Mouse (Mus musculus): ENCODE results near the gene Nras. TPM values are rescaled to one million over a fixed set of nuclear protein-coding genes. Genes with fewer than 3 reads are reported as not detected.

Gene Nras
- 10 to 100 TPM; 50.1 to 53.5 TPM for total RNA-seq (2021)
- long read RNA-seq, experiment 1, full-length matches to known transcripts = 30 of 35 reads
- long read RNA-seq, experiment 1, partial matches to known transcripts = 3 of 35 reads
- long read RNA-seq, experiment 1, other reads (novel, unspliced or antisense) = 2 of 35 reads
- long read RNA-seq, experiment 2, full-length matches to known transcripts = 34 of 40 reads
- long read RNA-seq, experiment 2, partial matches to known transcripts = 2 of 40 reads
- long read RNA-seq, experiment 2, other reads (novel, unspliced or antisense) = 4 of 40 reads

- H3K27ac ChIP-seq = peak within 1 kb of the TSS; percentile 91
- peak; percentile 96 for DNase-seq
- intact Hi-C loops (cut with DNase I) = loop anchor here (5.0 kb wide), 1 partner anchor 109 kb away; no protein-coding TSS in a partner anchor
- TF ChIP-seq CTCF (IDR thresholded peaks at IDR 0.05) = no peak
- peak within 1 kb of the TSS; percentile 80 for H3K4me3 ChIP-seq
These were observed at the start of gene Nras for GRCm38 (mm10) chr3:103058207-103059157. TSS of gene Nras (plus strand) at chr3:103058285.

GRCm38 (mm10) chr3:103017350-103017749 is 40.7 kb upstream of the Nras start:
- TF ChIP-seq CTCF (IDR thresholded peaks at IDR 0.05) = no peak
- Histone ChIP-seq H3K27ac (no peak overlapping the region), H3K4me3 (no peak overlapping the region)
- intact Hi-C loops (cut with DNase I) = no loop called here
- no peak for DNase-seq

- Histone ChIP-seq H3K4me3 (peak overlapping the region; percentile 85), H3K27ac (peak overlapping the region; percentile 97)
- intact Hi-C loops (cut with DNase I) = no loop called here
- no peak for DNase-seq
- no peak for TF ChIP-seq CTCF (IDR thresholded peaks at IDR 0.05)
These were observed 38.6 kb upstream of the Nras start for GRCm38 (mm10) chr3:103019462-103019861.

GRCm38 (mm10) chr3:103020249-103020942 is 37.7 kb upstream of the Nras start, which contains the start of gene Csde1:
TSS of gene Csde1 (plus strand) at chr3:103020426.
- H3K27ac ChIP-seq = peak within 1 kb of the TSS; percentile 97
- intact Hi-C loops (cut with DNase I) = no loop called here
- peak; percentile 98 for DNase-seq
- TF ChIP-seq CTCF (IDR thresholded peaks at IDR 0.05) = no peak
- H3K4me3 ChIP-seq = peak within 1 kb of the TSS; percentile 85

GRCm38 (mm10) chr3:103020943-103021638 is 37.0 kb upstream of the Nras start:
- H3K27ac ChIP-seq = peak overlapping the region; percentile 97
- intact Hi-C loops (cut with DNase I) = no loop called here

GRCm38 (mm10) chr3:103026174-103026573 is 31.9 kb upstream of the Nras start:
- peak; percentile 33 for TF ChIP-seq CTCF (IDR thresholded peaks at IDR 0.05)
- intact Hi-C loops (cut with DNase I) = loop anchor here (5.0 kb wide), 1 partner anchor 36 kb away; no protein-coding TSS in a partner anchor
- no peak for DNase-seq
- H3K4me3 ChIP-seq = no peak overlapping the region
- no peak overlapping the region for H3K27ac ChIP-seq

More at GRCm38 (mm10) chr3:103020943-103021638, 37.0 kb upstream of the Nras start:
- H3K4me3 ChIP-seq = peak overlapping the region; percentile 85
- DNase-seq = peak; percentile 94
- TF ChIP-seq CTCF (IDR thresholded peaks at IDR 0.05) = no peak

- TF ChIP-seq CTCF (IDR thresholded peaks at IDR 0.05) = no peak
- Histone ChIP-seq H3K4me3 (no peak overlapping the region), H3K27ac (no peak overlapping the region)
- no peak for DNase-seq
- intact Hi-C loops (cut with DNase I) = loop anchor here (5.0 kb wide), 1 partner anchor 57 kb away; no protein-coding TSS in a partner anchor
These were observed 17.8 kb upstream of the Nras start for GRCm38 (mm10) chr3:103040285-103040684.

GRCm38 (mm10) chr3:103040861-103041379 is 17.2 kb upstream of the Nras start:
- no peak overlapping the region for H3K27ac ChIP-seq
- DNase-seq = no peak
- intact Hi-C loops (cut with DNase I) = loop anchor here (5.0 kb wide), 1 partner anchor 56 kb away; no protein-coding TSS in a partner anchor
- H3K4me3 ChIP-seq = no peak overlapping the region
- no peak for TF ChIP-seq CTCF (IDR thresholded peaks at IDR 0.05)

- H3K27ac ChIP-seq = no peak overlapping the region
- TF ChIP-seq CTCF (IDR thresholded peaks at IDR 0.05) = no peak
- H3K4me3 ChIP-seq = no peak overlapping the region
- DNase-seq = no peak
- intact Hi-C loops (cut with DNase I) = loop anchor here (5.0 kb wide), 1 partner anchor 111 kb away; no protein-coding TSS in a partner anchor
These were observed 2.0 kb upstream of the Nras start for GRCm38 (mm10) chr3:103056016-103056595.

GRCm38 (mm10) chr3:103057752-103058151 is 333 bp upstream of the Nras start:
- TF ChIP-seq CTCF (IDR thresholded peaks at IDR 0.05) = no peak
- DNase-seq = peak; percentile 18
- Histone ChIP-seq H3K4me3 (peak overlapping the region; percentile 80), H3K27ac (peak overlapping the region; percentile 91)
- intact Hi-C loops (cut with DNase I) = loop anchor here (5.0 kb wide), 1 partner anchor 110 kb away; no protein-coding TSS in a partner anchor

- intact Hi-C loops (cut with DNase I) = no loop called here
- Histone ChIP-seq H3K27ac (no peak overlapping the region), H3K4me3 (no peak overlapping the region)
- TF ChIP-seq CTCF (IDR thresholded peaks at IDR 0.05) = no peak
- DNase-seq = no peak
These were observed 8.8 kb downstream of the Nras start for GRCm38 (mm10) chr3:103066927-103067326.
